Mouse (Mus musculus) midbrain, postnatal 0 days (tissue): ENCODE measurements at regions not wholly inside any gene's neighbourhood (a gene's known extent, or its start where the extent isn't known, plus 50 kb on each side); places are given as distances from the start of the nearest gene placed in this dataset.

Experiments
- ATAC-seq: fragments of 200-750 bp; cut with Nextera tagmentation; 2 replicates; pipeline ENCODE4 v1.8.0; 2017; ENCODE audit warnings: moderate number of reproducible peaks, mild to moderate bottlenecking, moderate TSS enrichment, moderate library complexity; ENCODE audit not compliant: low FRiP score
- DNase-seq: peaks from one replicate; pipeline ENCODE4 v3.0.0-alpha.2; 2015; ENCODE audit warnings: low spot score
- H3K27ac ChIP-seq: fragments of 300-500 bp; sonication (generic); 2 replicates; pipeline ENCODE4 v1.5.1; 2014; ENCODE audit warnings: low read depth, mild to moderate bottlenecking, low read length, mixed read lengths
- H3K27me3 ChIP-seq: fragments of 300-500 bp; sonication (generic); 2 replicates; pipeline ENCODE4 v1.6.1; 2014; ENCODE audit warnings: low read length, control low read depth, mixed read lengths; ENCODE audit not compliant: insufficient read depth
- H3K36me3 ChIP-seq: fragments of 300-500 bp; sonication (generic); 2 replicates; pipeline ENCODE4 v1.6.1; 2014; ENCODE audit warnings: low read length, control low read depth, mixed read lengths; ENCODE audit not compliant: insufficient read depth
- H3K4me1 ChIP-seq: fragments of 300-500 bp; sonication (generic); 2 replicates; pipeline ENCODE4 v1.6.1; 2014; ENCODE audit warnings: mild to moderate bottlenecking, control low read depth, antibody characterized with exemption, low read length, mixed read lengths; ENCODE audit not compliant: insufficient read depth
- H3K4me2 ChIP-seq: fragments of 300-500 bp; sonication (generic); 2 replicates; pipeline ENCODE4 v1.6.1; 2014; ENCODE audit warnings: low read depth, mild to moderate bottlenecking, low read length, mixed read lengths; ENCODE audit not compliant: poor library complexity, severe bottlenecking
- H3K4me3 ChIP-seq: fragments of 300-500 bp; sonication (generic); 2 replicates; pipeline ENCODE4 v1.5.1; 2014; ENCODE audit warnings: low read depth, mild to moderate bottlenecking, low read length, moderate library complexity
- H3K9ac ChIP-seq: fragments of 300-500 bp; sonication (generic); replicated peaks from 2 replicates; pipeline ENCODE4 v1.6.1; 2014; ENCODE audit warnings: mild to moderate bottlenecking, low read length, moderate library complexity, mixed read lengths; ENCODE audit not compliant: poor library complexity, severe bottlenecking
- H3K9me3 ChIP-seq: fragments of 300-500 bp; sonication (generic); 2 replicates; pipeline ENCODE4 v1.6.1; 2016; ENCODE audit warnings: low read length, control low read depth
- CTCF ChIP-seq: IDR thresholded peaks from 2 replicates; pipeline ENCODE4 v1.5.1; 2016; ENCODE audit warnings: antibody characterized with exemption, mild to moderate bottlenecking
- WGBS: fragments of 180-500 bp; shearing (Covaris S2); extraction: QIAGEN DNeasy Blood & Tissue Kit; methylation state at CpG from one replicate; pipeline ENCODE4 v1.1.7; 2014; 5-methylcytosine and 5-hydroxymethylcytosine counted together

DNA sequence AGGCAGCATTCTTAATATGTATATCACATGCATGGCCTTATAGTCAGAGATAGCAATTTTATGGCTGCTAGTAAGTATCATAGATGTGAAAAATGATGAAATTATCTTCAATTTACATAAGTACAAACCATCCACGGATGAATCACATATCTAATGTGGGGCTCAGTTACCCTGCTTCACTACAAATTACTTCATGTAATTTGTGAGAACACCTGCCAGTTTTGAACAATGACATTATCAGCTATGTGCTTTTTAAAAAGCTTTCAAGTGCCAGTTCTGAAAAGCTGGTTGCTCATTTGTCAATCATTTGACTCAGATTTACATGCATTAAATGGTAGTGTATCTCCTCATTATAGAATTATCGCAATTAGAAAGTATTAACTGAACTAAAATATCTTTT is 243.3 kb downstream of the Gm21833 start:
- no peak for ATAC-seq
- DNase-seq = no peak
- Histone ChIP-seq H3K9me3 (no peaks in the 10 kb centered on the region), H3K27me3 (no peaks in the 10 kb centered on the region), H3K4me3 (no peak overlapping the region), H3K4me1 (no peaks in the 10 kb centered on the region), H3K4me2 (no peak overlapping the region), H3K27ac (no peak overlapping the region), H3K9ac (no peak overlapping the region), H3K36me3 (no peaks in the 10 kb centered on the region)
- TF ChIP-seq CTCF = no peak
- 68% methylated on average over 2 of the region's 2 CpGs for WGBS

DNA sequence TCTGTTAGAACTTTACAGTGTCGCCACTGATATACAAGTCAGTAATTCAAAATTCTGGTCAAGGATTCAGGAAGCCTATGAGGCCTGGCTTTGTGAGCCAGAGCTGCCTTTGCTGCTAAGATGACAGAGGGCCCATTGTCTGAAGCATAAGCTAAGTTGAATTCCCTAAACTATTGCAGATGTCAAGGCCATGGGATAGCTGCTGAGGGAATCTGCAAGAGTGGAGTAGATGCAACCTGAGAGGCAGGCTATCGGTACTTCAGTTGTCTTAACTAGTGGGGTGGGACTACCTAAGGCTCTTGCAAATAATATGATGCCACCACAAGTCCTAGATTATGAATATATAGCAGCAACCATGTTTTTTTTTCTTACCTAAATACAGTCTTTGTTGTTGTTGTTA is 263.9 kb downstream of the Gm21833 start:
- TF ChIP-seq CTCF = no peak
- Histone ChIP-seq H3K27ac (no peak overlapping the region), H3K9ac (no peak overlapping the region), H3K4me3 (no peak overlapping the region), H3K9me3 (no peaks in the 10 kb centered on the region), H3K27me3 (no peaks in the 10 kb centered on the region), H3K4me1 (no peaks in the 10 kb centered on the region), H3K4me2 (no peak overlapping the region), H3K36me3 (no peaks in the 10 kb centered on the region)
- ATAC-seq (no peak), DNase-seq (no peak)
- 87% methylated on average over 2 of the region's 2 CpGs for WGBS

DNA sequence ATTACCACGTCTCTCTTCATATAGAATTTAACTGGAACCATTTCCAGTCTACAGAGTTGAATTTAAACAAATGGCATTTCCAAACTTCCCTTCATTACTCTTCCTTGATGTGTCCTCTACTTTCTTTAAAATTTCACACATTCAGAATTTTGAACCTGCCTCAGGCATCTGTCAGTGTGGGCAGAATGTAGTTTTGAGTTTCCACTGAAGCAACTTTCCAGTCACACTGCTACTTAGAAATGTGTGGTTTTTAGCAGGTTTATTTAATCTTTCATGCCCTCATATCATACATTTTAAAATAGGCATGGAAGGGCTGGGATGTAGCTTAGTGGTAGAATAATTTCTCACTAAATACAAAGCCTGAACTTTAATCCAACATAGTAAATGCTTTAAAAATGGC is 282.9 kb downstream of the Gm21833 start:
- no peak for ATAC-seq

DNA sequence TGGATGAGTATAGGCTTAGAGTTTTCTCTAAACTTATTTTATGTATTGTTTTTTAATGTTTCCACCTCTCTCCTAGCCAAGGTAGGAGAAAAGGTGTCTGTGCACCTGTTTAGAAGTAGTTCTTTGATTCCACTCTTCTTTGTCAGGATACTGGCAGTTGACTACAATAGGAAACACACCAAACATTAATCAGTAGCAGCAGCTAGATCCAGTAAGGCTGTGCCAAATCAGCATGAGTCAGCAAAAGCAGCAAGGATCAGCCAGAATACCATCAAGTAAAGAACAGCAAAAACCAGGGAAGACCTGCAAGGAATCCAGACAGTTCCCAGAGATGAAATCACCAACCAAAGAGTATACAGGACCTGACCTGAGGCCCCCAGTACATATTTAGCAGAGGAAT is 303.7 kb downstream of the Gm21833 start:
- Histone ChIP-seq H3K36me3 (no peaks in the 10 kb centered on the region), H3K4me1 (no peaks in the 10 kb centered on the region), H3K4me2 (no peak overlapping the region), H3K9ac (no peak overlapping the region), H3K4me3 (no peak overlapping the region), H3K9me3 (0 out of 2 replicates have a peak, but pooled peaks cover 7% of the 10 kb centered on the region), H3K27me3 (no peaks in the 10 kb centered on the region), H3K27ac (no peak overlapping the region)
- TF ChIP-seq CTCF = no peak
- no peak for ATAC-seq
- no peak for DNase-seq

More for the DNA sequence above, 282.9 kb downstream of the Gm21833 start:
- DNase-seq = no peak
- no peak overlapping the region for H3K4me2 ChIP-seq
- 84% methylated on average over 1 of the region's 1 CpGs for WGBS
- no peak overlapping the region for H3K27ac ChIP-seq
- no peaks in the 10 kb centered on the region for H3K9me3 ChIP-seq
- TF ChIP-seq CTCF = no peak
- no peaks in the 10 kb centered on the region for H3K27me3 ChIP-seq
- no peak overlapping the region for H3K9ac ChIP-seq
- H3K4me3 ChIP-seq = no peak overlapping the region
- H3K4me1 ChIP-seq = no peaks in the 10 kb centered on the region
- no peaks in the 10 kb centered on the region for H3K36me3 ChIP-seq

DNA sequence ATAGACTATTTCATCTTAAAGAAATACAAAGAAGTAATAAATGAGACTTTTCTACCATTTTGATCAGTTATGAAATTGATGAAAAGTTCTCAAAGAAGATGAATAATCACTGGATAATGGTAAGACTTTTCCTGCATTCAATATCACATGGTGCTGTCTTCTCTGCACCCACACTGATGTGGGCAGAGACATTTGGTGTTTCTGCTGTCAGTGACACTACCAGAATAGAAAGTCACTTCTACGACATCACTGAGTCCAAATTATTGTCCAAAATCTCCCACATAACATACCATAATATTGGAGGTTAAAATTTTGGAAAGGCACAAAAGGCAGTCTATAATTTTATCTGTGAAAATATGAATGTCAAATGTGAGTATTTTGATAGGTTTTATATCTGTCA is 344.8 kb downstream of the Gm21833 start:
- no peak overlapping the region for H3K9ac ChIP-seq
- no peak overlapping the region for H3K27ac ChIP-seq
- no peak for DNase-seq
- no peaks in the 10 kb centered on the region for H3K36me3 ChIP-seq
- H3K4me1 ChIP-seq = no peaks in the 10 kb centered on the region
- WGBS = 95% methylated on average over 1 of the region's 1 CpGs
- TF ChIP-seq CTCF = no peak
- ATAC-seq = no peak
- H3K27me3 ChIP-seq = no peaks in the 10 kb centered on the region
- no peak overlapping the region for H3K4me2 ChIP-seq
- H3K9me3 ChIP-seq = no peaks in the 10 kb centered on the region
- no peak overlapping the region for H3K4me3 ChIP-seq

DNA sequence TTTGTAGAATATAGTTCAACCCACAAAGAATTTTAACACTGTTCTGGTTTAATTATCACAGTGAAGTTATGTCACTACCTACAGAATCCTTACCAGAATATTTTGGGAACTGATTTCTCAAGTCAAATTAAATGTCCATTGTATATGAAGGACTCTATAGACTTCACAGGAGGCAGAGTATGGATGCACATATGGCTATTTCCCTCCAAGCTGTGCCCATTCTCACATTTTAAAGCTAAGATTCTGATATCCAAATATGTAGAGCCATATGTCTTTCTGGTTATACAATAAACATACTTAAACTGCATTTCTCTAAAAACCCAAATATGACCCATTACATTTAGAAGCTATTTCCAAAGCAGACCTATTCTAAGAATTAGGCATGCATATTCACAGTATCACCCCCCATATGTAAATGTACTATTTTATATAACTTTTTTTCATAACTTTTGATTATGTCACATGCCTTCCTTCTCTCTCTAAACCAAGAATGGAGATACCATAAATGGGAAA is 365.3 kb downstream of the Gm21833 start:
- Histone ChIP-seq H3K9ac (no peak overlapping the region), H3K36me3 (no peaks in the 10 kb centered on the region), H3K27ac (no peak overlapping the region), H3K4me2 (no peak overlapping the region), H3K27me3 (no peaks in the 10 kb centered on the region), H3K9me3 (no peaks in the 10 kb centered on the region), H3K4me1 (no peaks in the 10 kb centered on the region), H3K4me3 (no peak overlapping the region)
- DNase-seq (no peak), ATAC-seq (no peak)
- TF ChIP-seq CTCF = no peak
